Mouse (Mus musculus) C2C12 (cell line): ENCODE results near the gene Klhl36. TPM values are rescaled to one million over a fixed set of nuclear protein-coding genes. Genes with fewer than 3 reads are reported as not detected.
"Not testable (repeated sequence)": the region's sequence is repeated elsewhere in the genome, so short reads cannot be mapped to it uniquely, and the experiment has no call there.

Experiments used
- H3K27me3 ChIP-seq: one replicate; pipeline ENCODE4 v1.6.1; 2011; ENCODE audit not compliant: control insufficient read depth, insufficient read depth, insufficient read length
- H3K36me3 ChIP-seq: one replicate; pipeline ENCODE4 v1.6.1; 2011; ENCODE audit not compliant: control insufficient read depth, insufficient read depth
- H3K4me3 ChIP-seq: one replicate; pipeline ENCODE4 v1.5.1; 2011; ENCODE audit warnings: mild to moderate bottlenecking, control low read depth; ENCODE audit not compliant: poor library complexity, insufficient read depth, severe bottlenecking
- H3K79me2 ChIP-seq: one replicate; pipeline ENCODE4 v1.6.1; 2011; ENCODE audit not compliant: control insufficient read depth, insufficient read depth
- H3K79me3 ChIP-seq: one replicate; pipeline ENCODE4 v1.6.1; 2011; ENCODE audit warnings: low read depth, control low read depth
- H3ac ChIP-seq: one replicate; pipeline ENCODE3; 2011; ENCODE audit warnings: low read depth; ENCODE audit not compliant: control insufficient read depth, insufficient read length
- CEBPB ChIP-seq: IDR thresholded peaks from one replicate; pipeline ENCODE4 v1.6.1; 2011; ENCODE audit warnings: low read depth, mild to moderate bottlenecking, control low read depth, moderate library complexity
- CTCF ChIP-seq: IDR thresholded peaks from one replicate; pipeline ENCODE4 v1.5.1; 2011; ENCODE audit not compliant: control insufficient read depth, insufficient read depth, insufficient read length
- FOSL1 ChIP-seq: IDR thresholded peaks from one replicate; pipeline ENCODE4 v1.8.0; 2011; ENCODE audit warnings: mild to moderate bottlenecking, low read length; ENCODE audit not compliant: poor library complexity, insufficient read depth, severe bottlenecking
- MAX ChIP-seq: IDR thresholded peaks from one replicate; pipeline ENCODE4 v1.6.1; 2011; ENCODE audit warnings: mild to moderate bottlenecking, control low read depth
- MYOD1 ChIP-seq: IDR thresholded peaks from one replicate; pipeline ENCODE4 v1.6.1; 2011; ENCODE audit warnings: low read depth; ENCODE audit not compliant: control insufficient read depth, insufficient read length
- MYOG ChIP-seq: IDR thresholded peaks from one replicate; pipeline ENCODE4 v1.6.1; 2011; ENCODE audit not compliant: control insufficient read depth, insufficient read length; ENCODE audit errors: extremely low read depth
- USF1 ChIP-seq: IDR thresholded peaks from one replicate; pipeline ENCODE4 v1.6.1; 2011; ENCODE audit warnings: low read depth, mild to moderate bottlenecking, control low read depth, moderate library complexity
- polyA plus RNA-seq: library from polyadenylated mRNA; unstranded; fragments of >200 nt; fragmentation: generic; extraction: Trizol; gene quantifications from one replicate; pipeline ENCODE4 v1.2.1, GENCODE M21; 2012; ENCODE audit warnings: missing spikeins

Klhl36 gene
- polyA plus RNA-seq, 1 experiment = 2.7 TPM

- H3K79me3 ChIP-seq = peaks cover 5% of the 10 kb centered on the region
- TF ChIP-seq CTCF (peak; percentile 42), MAX (no peak), MYOD1 (no peak)
- no peak overlapping the region for H3ac ChIP-seq
- peaks cover 18% of the 10 kb centered on the region for H3K79me2 ChIP-seq
- no peak overlapping the region for H3K4me3 ChIP-seq
- peaks cover 7% of the 10 kb centered on the region for H3K27me3 ChIP-seq
- no peaks in the 10 kb centered on the region for H3K36me3 ChIP-seq
These were observed 18.6 kb upstream of the Klhl36 start for GRCm38 (mm10) chr8:119843444-119843843.

- H3K4me3 ChIP-seq = no peak overlapping the region
- no peak overlapping the region for H3ac ChIP-seq
- no peaks in the 10 kb centered on the region for H3K36me3 ChIP-seq
- H3K79me3 ChIP-seq = peaks cover 4% of the 10 kb centered on the region
- H3K27me3 ChIP-seq = peaks cover 7% of the 10 kb centered on the region
- TF ChIP-seq MYOD1 (no peak), USF1 (no peak), CEBPB (no peak), MYOG (no peak), FOSL1 (no peak), CTCF (no peak), MAX (no peak)
- peaks cover 7% of the 10 kb centered on the region for H3K79me2 ChIP-seq
These were observed 17.5 kb upstream of the Klhl36 start for GRCm38 (mm10) chr8:119844577-119844976.

GRCm38 (mm10) chr8:119845741-119846140, 16.3 kb upstream of the Klhl36 start:
- not testable (repeated sequence) for H3K36me3 ChIP-seq, H3K27me3 ChIP-seq, H3K4me3 ChIP-seq, H3K79me2 ChIP-seq, H3ac ChIP-seq, H3K79me3 ChIP-seq

- no peaks in the 10 kb centered on the region for H3K36me3 ChIP-seq
- peaks cover 7% of the 10 kb centered on the region for H3K27me3 ChIP-seq
- no peaks in the 10 kb centered on the region for H3K79me2 ChIP-seq
- H3ac ChIP-seq = no peak overlapping the region
- H3K79me3 ChIP-seq = no peaks in the 10 kb centered on the region
- H3K4me3 ChIP-seq = no peak overlapping the region
- TF ChIP-seq MYOD1 (no peak), FOSL1 (no peak), MYOG (no peak), USF1 (no peak), CEBPB (no peak), CTCF (no peak), MAX (no peak)
These were observed 14.7 kb upstream of the Klhl36 start for GRCm38 (mm10) chr8:119847232-119847922.

GRCm38 (mm10) chr8:119853521-119853920, 8.5 kb upstream of the Klhl36 start:
- H3K79me2 ChIP-seq = no peaks in the 10 kb centered on the region
- H3K4me3 ChIP-seq = no peak overlapping the region
- H3K79me3 ChIP-seq = no peaks in the 10 kb centered on the region
- H3K27me3 ChIP-seq = peaks cover 10% of the 10 kb centered on the region
- H3K36me3 ChIP-seq = no peaks in the 10 kb centered on the region
- H3ac ChIP-seq = no peak overlapping the region
- TF ChIP-seq MYOD1 = no peak
- TF ChIP-seq USF1 = peak; percentile 21

GRCm38 (mm10) chr8:119854035-119854434, 8.0 kb upstream of the Klhl36 start:
- Histone ChIP-seq H3K4me3 (no peak overlapping the region), H3ac (no peak overlapping the region), H3K36me3 (no peaks in the 10 kb centered on the region), H3K79me2 (no peaks in the 10 kb centered on the region), H3K79me3 (no peaks in the 10 kb centered on the region), H3K27me3 (peaks cover 10% of the 10 kb centered on the region)
- TF ChIP-seq MAX (no peak), USF1 (no peak), MYOG (no peak), MYOD1 (no peak), FOSL1 (no peak), CTCF (no peak), CEBPB (no peak)
